ENCODE assay signal across 9 mouse cellular contexts in the genomic region with DNA sequence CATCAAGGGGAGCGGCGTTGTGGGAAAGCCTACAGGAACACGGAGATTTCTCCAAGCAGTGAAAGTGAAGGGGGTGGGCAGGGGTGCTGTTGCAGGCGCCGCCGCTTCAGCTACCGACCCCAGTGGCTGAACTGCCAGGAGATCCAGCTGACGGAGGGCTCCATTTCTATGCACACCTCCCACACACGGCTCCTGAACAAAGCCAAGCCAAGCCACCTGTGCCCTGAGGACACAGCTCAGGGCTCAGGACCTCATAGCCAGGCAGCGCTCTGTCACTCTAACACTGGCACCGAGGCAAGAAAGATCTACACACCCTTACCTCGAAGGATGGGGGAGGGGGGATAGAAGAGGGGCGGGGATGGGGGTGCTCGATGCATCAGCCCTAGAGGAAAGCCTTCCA. TPM values are rescaled to one million over a fixed set of nuclear protein-coding genes. Genes with fewer than 3 reads are reported as not detected.
DNase-seq lines count a peak whose midpoint lies in the region; ATAC-seq and TF ChIP-seq lines count a peak whose summit lies in the region.
"Had no signal": no experiment of that assay in that cellular context is flagged by ENCODE, and none has a peak within 500 bp of the region (broad histone marks: within the 10 kb centered on the region; RNA-seq: fewer than 3 reads in every experiment).

No protein-coding gene starts in this region.

- peaks cover 81% of the 10 kb centered on the region for H3K36me3 ChIP-seq in thymus, adult 2 months (ENCODE audit: control insufficient read depth, insufficient read depth, low read length)
- H3K36me3 ChIP-seq in hindbrain, embryonic 10.5 days, result no peaks in the 10 kb centered on the region
- no peaks in the 10 kb centered on the region for H3K36me3 ChIP-seq in midbrain, embryonic 14.5 days (ENCODE audit: control insufficient read depth, insufficient read depth, low read length)

- no peak for TF ChIP-seq CTCF in thymus, adult 2 months (IDR thresholded peaks at IDR 0.05; ENCODE audit: borderline replicate concordance, control insufficient read depth, extremely low read depth, insufficient read depth, low read length, poor library complexity)
- TF ChIP-seq CTCF in gastrocnemius, adult 2 months (IDR thresholded peaks at IDR 0.05), result no peak

- DNase-seq in thymus, adult 2 months, result peak; percentile 49
- no peak for DNase-seq in thymus, adult 18-20 months
- no peak for DNase-seq in hindbrain, embryonic 10.5 days (ENCODE audit: low spot score)
- DNase-seq in midbrain, embryonic 14.5 days, result no peak
- no peak for DNase-seq in cerebellum, postnatal 10 days
- DNase-seq in lung, postnatal 4 days, result no peak
- DNase-seq in gastrocnemius, adult 2 months, result no peak
- DNase-seq: kidney, postnatal 25 days had no signal

- 30% methylated on average over 14 of the region's 14 CpGs for WGBS in thymus, adult 2 months
- 6% methylated on average over 14 of the region's 14 CpGs for WGBS in hindbrain, embryonic 10.5 days
- WGBS in midbrain, embryonic 14.5 days, result 3% methylated on average over 14 of the region's 14 CpGs

- no peak for TF ChIP-seq POLR2A in thymus, adult 2 months (IDR thresholded peaks at IDR 0.05; ENCODE audit: control insufficient read depth, extremely low read depth, insufficient read depth, low read length, poor library complexity)

- H3K4me2 ChIP-seq in midbrain, embryonic 14.5 days (ENCODE audit: low read length), result peak overlapping the region; percentile 47

- H3K4me3 ChIP-seq in thymus, adult 2 months (ENCODE audit: control insufficient read depth, insufficient read depth, low read length), result no peak overlapping the region
- H3K4me3 ChIP-seq in hindbrain, embryonic 10.5 days, result peak overlapping the region; percentile 37
- H3K4me3 ChIP-seq in midbrain, embryonic 14.5 days (replicated peaks; ENCODE audit: low read depth, low read length), result no peak overlapping the region
- no peak overlapping the region for H3K4me3 ChIP-seq in gastrocnemius, adult 2 months

- peak overlapping the region; percentile 24; the same call in 1 of the 2 replicates for H3K9ac ChIP-seq in midbrain, embryonic 14.5 days (replicated peaks; ENCODE audit: low read length)
- H3K9ac ChIP-seq: liver, embryonic 14.5 days had no signal

- peaks cover 85% of the 10 kb centered on the region for H3K4me1 ChIP-seq in thymus, adult 2 months (replicated peaks; ENCODE audit: control insufficient read depth, insufficient read depth, low read length)
- peaks cover 94% of the 10 kb centered on the region for H3K4me1 ChIP-seq in hindbrain, embryonic 10.5 days (replicated peaks)
- peaks cover 89% of the 10 kb centered on the region for H3K4me1 ChIP-seq in midbrain, embryonic 14.5 days (ENCODE audit: control insufficient read depth, insufficient read depth, low read length)

- intact Hi-C loops in gastrocnemius, adult 2 months (cut with DNase I), result no loop called here

- H3K9me3 ChIP-seq in hindbrain, embryonic 10.5 days, result no peaks in the 10 kb centered on the region
- no peaks in the 10 kb centered on the region for H3K9me3 ChIP-seq in midbrain, embryonic 14.5 days (ENCODE audit: control insufficient read depth, low read length)

- ATAC-seq in midbrain, embryonic 14.5 days (ENCODE audit: low FRiP score, low TSS enrichment), result no peak

- no peaks in the 10 kb centered on the region for H3K27me3 ChIP-seq in thymus, adult 2 months (ENCODE audit: control insufficient read depth, insufficient read depth, low read length)
- peaks cover 67% of the 10 kb centered on the region for H3K27me3 ChIP-seq in hindbrain, embryonic 10.5 days (ENCODE audit: insufficient read depth, poor library complexity, severe bottlenecking)
- no peaks in the 10 kb centered on the region; the same call in 1 of the 2 replicates for H3K27me3 ChIP-seq in midbrain, embryonic 14.5 days (ENCODE audit: control insufficient read depth, insufficient read depth, low read length)

- peak overlapping the region; percentile 48 for H3K27ac ChIP-seq in thymus, adult 2 months (ENCODE audit: control insufficient read depth, insufficient read depth, low read length)
- peak overlapping the region; percentile 98 for H3K27ac ChIP-seq in hindbrain, embryonic 10.5 days
- H3K27ac ChIP-seq in midbrain, embryonic 14.5 days (replicated peaks; ENCODE audit: low read depth, low read length), result peak overlapping the region; percentile 52; the same call in 1 of the 2 replicates
- H3K27ac ChIP-seq in gastrocnemius, adult 2 months, result no peak overlapping the region
- H3K27ac ChIP-seq: liver, embryonic 14.5 days had no signal

RNA-seq across cellular contexts. Expression of gene Bcl11b, which starts 25.3 kb away (rescaled TPM):
- polyA plus RNA-seq in thymus, adult 2 months (2012; rRNA removed), result 346 and 564 TPM in 2 replicates
- polyA plus RNA-seq in hindbrain, embryonic 10.5 days (2016; fragmentation: Nextera tagmentation; extraction: Ambion mirVana), result 3.0 and 3.3 TPM in 2 replicates
- 38.4 and 43.3 TPM in 2 replicates for polyA plus RNA-seq in midbrain, embryonic 14.5 days (2014; fragmentation: Nextera tagmentation; extraction: Ambion mirVana)
- under 1 TPM in 1 of 2 experiments, not detected in 1; 0.11 TPM for total RNA-seq in gastrocnemius, adult 2 months (2021)
